Mouse (Mus musculus) CH12F3 (cell line): ENCODE data around the gene Fam162b.

ENCODE experiments used
- in situ Hi-C: fragments of 300-500 bp; cut with MboI; formaldehyde crosslinking; loops from 2 replicates; pipeline ENCODE4 v1.14.3; 2020; ENCODE audit warnings: low sequenced_read_pairs

The Fam162b gene

GRCm38 (mm10) chr10:51590139-51590574, at the start of gene Fam162b:
Gene Fam162b (minus strand): TSS chr10:51590517.
- in situ Hi-C loops: no loop called here

- in situ Hi-C loops: no loop called here
Observed at GRCm38 (mm10) chr10:51631411-51632136, 41.3 kb upstream of the Fam162b start, which contains the start of gene Gprc6a. Gene Gprc6a (minus strand): TSS chr10:51631461.

- in situ Hi-C loops: no loop called here
Observed at GRCm38 (mm10) chr10:51621193-51621592, 30.9 kb upstream of the Fam162b start.

GRCm38 (mm10) chr10:51620126-51620525, 29.8 kb upstream of the Fam162b start:
- in situ Hi-C loops: no loop called here

GRCm38 (mm10) chr10:51618538-51618937, 28.2 kb upstream of the Fam162b start:
- in situ Hi-C loops: no loop called here

- in situ Hi-C loops: no loop called here
Observed at GRCm38 (mm10) chr10:51614826-51615590, 24.7 kb upstream of the Fam162b start.

GRCm38 (mm10) chr10:51613421-51613820, 23.1 kb upstream of the Fam162b start:
- in situ Hi-C loops: no loop called here

- in situ Hi-C loops: no loop called here
Observed at GRCm38 (mm10) chr10:51611969-51612682, 21.8 kb upstream of the Fam162b start.

GRCm38 (mm10) chr10:51609741-51610425, 19.6 kb upstream of the Fam162b start:
- in situ Hi-C loops: no loop called here

- in situ Hi-C loops: no loop called here
Observed at GRCm38 (mm10) chr10:51596928-51597635, 6.8 kb upstream of the Fam162b start.

- in situ Hi-C loops: no loop called here
Observed at GRCm38 (mm10) chr10:51595001-51595931, 4.9 kb upstream of the Fam162b start.

- in situ Hi-C loops: no loop called here
Observed at GRCm38 (mm10) chr10:51591574-51591973, 1.3 kb upstream of the Fam162b start.

- in situ Hi-C loops: no loop called here
Observed at GRCm38 (mm10) chr10:51584919-51585318, 5.4 kb downstream of the Fam162b start.

- in situ Hi-C loops: no loop called here
Observed at GRCm38 (mm10) chr10:51584378-51584777, 5.9 kb downstream of the Fam162b start.

- in situ Hi-C loops: no loop called here
Observed at GRCm38 (mm10) chr10:51571225-51571996, 18.9 kb downstream of the Fam162b start.

- in situ Hi-C loops: no loop called here
Observed at GRCm38 (mm10) chr10:51556005-51556404, 34.3 kb downstream of the Fam162b start.

GRCm38 (mm10) chr10:51553348-51554123, 36.8 kb downstream of the Fam162b start:
- in situ Hi-C loops: no loop called here
